Mouse (Mus musculus) kidney, postnatal 10 days (tissue): ENCODE data around the gene Grik5.

ENCODE experiments used
- DNase-seq: peaks from one replicate; pipeline ENCODE4 v3.0.0; 2021; ENCODE audit warnings: mixed read lengths

Grik5 gene

GRCm38 (mm10) chr7:25071979-25072715 is at the start of gene Grik5, which contains the start of gene Zfp574:
TSS of gene Grik5 (minus strand) at chr7:25072346.
TSS of gene Zfp574 (plus strand) at chr7:25072567.
- DNase-seq, result peak; percentile 45

DNA sequence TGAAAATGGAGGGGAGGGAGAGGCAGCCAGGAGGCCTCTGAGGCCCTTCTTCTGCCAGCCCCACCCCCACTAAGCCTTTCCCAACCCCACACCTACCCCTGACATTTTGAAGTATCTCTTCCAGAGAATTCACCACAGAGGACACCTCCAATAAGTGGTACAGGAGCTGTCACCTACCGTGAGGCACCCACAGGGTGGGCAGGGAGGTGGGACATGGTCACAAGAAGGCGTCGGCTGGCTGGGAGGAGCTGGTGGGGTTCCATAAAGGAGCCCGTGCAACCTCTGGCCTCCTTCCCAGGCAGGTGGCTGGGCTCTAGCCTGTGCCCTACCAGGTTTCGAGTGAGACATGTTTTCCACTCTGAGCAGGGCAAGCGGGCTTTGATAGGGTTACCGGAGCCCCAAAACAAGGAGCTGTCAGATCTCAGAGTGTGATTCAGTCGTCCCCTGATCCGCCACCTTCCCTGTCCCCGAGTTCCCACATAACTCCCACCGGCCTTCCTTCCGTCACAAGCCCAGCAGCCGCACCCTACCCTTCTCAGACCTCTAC is 49.2 kb upstream of the Grik5 start:
- no peak for DNase-seq

- peak; percentile 35 for DNase-seq
These were observed 48.1 kb upstream of the Grik5 start for GRCm38 (mm10) chr7:25120061-25120834.

DNA sequence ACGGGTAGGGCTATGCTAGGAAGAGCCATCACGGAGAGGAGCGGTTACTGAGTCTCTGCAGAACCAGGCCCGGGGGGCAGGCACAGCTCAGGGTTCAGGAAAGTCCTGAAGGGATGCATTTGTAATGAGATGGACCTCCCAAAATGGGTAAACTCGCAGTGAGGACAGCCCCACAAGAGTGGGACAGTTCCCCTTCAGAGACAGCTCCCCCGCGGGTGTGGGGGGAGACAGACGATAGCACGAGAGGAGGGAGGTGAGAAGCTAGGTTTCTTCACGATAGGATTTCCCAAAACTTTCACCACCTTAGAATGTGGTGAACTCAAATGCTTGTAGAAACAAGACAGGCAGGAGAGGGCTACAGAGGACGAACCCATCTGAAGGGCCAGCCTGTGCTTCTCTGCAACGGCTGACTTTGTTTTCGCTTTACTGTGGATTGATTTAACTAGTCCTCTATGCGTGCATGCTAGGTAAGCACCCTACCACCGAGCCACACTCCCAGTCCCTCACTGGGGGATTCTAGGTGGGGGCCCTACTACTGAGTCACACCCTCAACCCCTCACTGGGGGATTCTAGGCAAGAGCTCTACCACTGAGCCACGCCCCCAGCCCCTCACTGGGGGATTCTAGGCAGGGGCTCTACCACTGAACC is 40.9 kb upstream of the Grik5 start:
- no peak for DNase-seq

DNA sequence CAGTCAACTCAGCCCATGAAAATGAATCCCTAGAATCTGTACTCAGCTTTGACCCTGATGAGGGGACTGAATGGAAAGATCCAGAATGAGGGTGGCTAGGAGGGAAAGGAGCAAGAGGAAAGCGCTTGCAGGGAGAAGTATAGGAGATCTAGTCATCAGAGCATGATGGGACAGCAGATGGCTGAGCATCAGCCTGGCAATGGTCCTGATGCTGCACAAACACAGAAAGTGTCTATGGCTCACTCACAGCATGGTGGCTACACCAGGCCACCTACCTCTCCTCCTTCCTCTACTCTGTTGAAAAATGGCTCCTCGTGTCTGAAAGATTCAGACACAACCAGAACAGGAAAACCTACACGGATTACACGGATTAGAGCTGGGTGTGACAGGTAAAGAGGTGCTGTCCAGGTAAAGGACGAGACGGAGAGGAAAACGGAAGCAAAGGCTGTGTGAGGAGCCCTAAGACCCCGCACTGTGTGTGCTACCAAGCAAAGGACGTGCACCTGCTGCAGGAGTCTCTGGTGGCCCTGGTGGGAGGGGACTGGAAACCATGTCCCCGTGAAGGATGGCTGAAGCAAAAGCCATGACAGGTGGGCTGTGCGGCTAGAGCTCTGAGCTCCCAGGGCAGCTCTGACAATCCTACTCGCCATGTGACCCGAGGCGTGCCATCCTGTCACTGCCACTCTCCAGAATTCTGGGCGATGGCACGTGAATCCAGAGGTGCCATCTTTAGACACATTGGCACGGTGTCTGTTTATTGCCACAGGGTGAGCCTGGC is 40.2 kb upstream of the Grik5 start:
- DNase-seq, result no peak

DNA sequence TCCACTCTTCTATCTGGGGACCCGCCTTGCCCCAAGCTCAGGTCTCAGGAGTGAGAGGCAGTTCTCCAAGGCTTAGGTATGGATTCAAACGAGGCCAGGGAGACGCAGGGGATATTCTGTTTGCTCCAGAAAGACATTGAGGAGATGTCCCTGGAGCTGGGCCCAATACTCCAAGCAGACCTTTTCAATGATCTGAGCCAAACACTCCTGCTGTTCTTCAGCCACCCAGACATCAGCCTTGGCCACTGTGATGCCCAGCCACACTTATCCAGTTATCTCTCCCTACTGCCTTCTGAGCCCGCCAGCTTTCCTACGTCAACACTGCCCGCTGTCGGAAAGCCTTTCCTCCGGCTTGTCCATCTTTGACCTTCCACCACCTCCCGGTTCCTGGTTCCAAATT is 38.2 kb upstream of the Grik5 start:
- no peak for DNase-seq

DNA sequence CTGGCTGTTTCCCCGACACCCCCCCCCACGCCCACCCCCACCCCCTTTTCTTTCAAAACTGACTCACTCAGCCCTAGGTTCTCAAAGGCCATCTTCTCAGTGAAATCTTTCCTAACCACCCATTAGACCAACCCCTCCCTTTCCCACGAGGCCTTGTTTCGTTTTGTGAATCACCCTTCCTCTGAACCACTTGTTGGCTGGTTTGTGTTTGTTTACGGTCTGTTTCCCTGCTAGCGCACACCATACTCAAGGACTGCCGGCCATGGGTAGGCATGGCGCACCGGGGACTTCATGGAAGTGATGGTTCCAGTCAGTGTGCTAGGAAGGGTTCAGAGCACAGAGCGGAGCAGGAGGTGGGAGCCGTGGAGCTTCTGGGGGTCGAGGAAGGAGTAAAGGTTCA is 37.2 kb upstream of the Grik5 start:
- DNase-seq, result no peak

- no peak for DNase-seq
These were observed 34.8 kb upstream of the Grik5 start for GRCm38 (mm10) chr7:25106790-25107502.

- peak; percentile 81 for DNase-seq
These were observed 33.4 kb upstream of the Grik5 start for GRCm38 (mm10) chr7:25105411-25106160.

GRCm38 (mm10) chr7:25099581-25099980 is 27.4 kb upstream of the Grik5 start:
- DNase-seq, result no peak

- DNase-seq, result no peak
These were observed 26.0 kb upstream of the Grik5 start for GRCm38 (mm10) chr7:25098169-25098568.

DNA sequence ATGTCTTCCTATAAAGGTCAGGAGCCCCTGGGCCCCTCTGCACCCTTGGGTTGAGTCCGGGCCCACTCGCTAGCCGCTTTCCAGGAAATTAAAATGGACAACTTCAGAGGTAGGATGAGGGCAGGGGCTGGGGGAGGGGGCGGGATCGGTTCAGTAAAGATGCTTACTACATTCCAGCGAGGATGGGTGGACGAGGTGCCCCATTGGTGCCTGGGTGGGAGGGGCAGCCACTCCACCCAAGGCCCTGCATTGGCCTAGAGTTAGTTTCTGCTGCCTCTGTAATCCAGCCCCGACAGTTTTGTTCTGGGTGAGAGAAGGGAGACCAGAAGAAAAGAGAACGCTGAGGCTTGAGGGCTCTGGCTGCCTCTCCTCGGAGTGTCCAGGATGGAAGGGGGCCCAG is 17.7 kb upstream of the Grik5 start:
- DNase-seq, result no peak

DNA sequence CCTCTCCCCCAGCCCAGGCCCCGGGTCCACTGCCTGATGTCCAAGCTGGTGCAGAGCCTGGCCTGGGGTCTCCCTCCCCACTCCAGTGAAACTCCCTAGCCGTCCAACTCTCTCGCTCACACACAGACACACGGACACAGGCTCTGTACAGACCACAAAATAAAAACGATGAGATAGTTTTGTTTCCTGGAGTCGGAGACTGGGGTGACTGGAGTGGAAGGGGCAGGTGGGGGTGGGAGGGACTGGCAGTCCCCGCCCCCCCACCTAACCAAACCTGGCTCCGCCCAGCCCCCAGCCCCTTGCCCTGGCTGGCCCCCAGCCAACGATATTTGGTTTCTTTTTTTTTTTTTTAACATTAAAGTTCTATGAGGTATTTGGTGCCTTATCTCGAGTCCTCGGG is 16.8 kb upstream of the Grik5 start:
- DNase-seq, result no peak

DNA sequence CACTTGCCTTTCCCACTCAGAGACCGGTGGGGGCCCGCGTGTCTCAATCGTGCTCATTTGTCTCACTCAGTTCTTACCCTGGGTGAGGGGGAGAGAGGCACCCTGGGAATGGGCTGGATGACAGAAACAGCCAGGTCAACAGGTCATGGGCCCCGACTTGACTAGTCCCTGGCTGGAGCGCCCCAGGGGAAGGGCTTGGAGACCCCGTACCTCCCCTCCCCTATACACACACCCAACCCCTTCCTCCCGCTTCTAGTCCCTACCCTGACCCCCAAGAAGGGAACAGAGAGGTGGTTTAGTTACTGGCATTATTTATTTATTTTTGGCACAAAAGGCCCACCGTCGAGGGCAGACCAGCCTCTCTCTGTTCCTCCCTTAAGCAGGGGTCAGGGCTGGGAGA is 16.4 kb upstream of the Grik5 start:
- no peak for DNase-seq

DNA sequence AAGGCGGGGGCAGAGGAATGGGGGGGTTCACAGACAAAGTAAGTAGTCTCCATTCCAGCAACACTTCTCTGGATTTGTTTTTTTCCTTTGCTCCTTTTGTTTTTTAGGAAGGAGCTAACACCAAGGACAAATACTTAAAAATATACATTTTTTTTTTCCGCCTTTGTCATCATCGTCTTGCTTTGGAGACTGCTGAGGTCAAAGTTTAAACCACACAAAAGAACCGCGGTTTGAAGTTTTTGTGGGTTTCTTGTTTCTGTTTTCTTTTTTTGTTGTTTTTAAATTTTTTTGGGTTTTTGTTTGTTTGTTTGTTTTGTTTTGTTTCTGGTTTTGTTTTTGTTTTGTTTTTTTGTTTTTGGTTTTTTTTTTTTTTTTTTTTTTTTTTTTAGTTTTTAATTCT is 15.8 kb upstream of the Grik5 start:
- DNase-seq, result no peak

DNA sequence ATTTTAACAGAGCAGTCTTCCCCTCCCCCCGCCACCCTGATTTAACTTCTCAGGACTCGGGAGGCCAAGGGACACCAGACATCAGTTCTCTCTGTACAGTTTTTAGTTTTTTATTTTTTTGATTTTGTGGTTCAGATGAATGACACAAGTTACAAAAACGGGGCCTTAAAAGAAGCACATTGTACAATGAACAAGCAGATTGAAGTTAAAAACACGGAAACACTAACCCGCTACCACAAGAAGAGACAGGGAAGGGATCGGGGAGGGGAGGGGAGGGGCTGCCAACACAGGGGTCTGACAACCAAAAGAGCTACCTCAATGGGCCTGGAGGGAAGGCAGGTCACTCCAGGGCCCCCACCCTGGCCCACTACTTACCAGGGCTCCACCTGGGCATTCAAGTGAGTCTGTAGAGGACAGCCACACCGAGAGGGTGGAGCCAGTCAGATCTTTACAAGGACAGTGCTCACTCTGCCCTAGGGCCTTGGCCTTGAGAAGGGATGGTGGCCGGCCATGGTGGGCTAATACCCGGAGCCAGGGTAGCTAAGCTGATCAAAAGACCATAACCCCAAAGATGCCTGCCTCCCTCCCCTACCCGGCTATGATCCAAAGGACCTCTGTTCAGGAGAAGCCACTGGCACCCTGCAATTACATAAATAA is 15.2 kb upstream of the Grik5 start:
- DNase-seq, result no peak

GRCm38 (mm10) chr7:25086656-25087055 is 14.5 kb upstream of the Grik5 start:
- DNase-seq, result no peak

- DNase-seq, result no peak
These were observed 12.5 kb upstream of the Grik5 start for GRCm38 (mm10) chr7:25084621-25085020.

GRCm38 (mm10) chr7:25082510-25082909 is 10.4 kb upstream of the Grik5 start:
- peak; percentile 54 for DNase-seq

- DNase-seq, result no peak
These were observed 8.3 kb upstream of the Grik5 start for GRCm38 (mm10) chr7:25080431-25080830.
